Mouse (Mus musculus) stomach, embryonic 16.5 days (tissue): ENCODE data around the gene Ccdc148. TPM values are rescaled to one million over a fixed set of nuclear protein-coding genes. Genes with fewer than 3 reads are reported as not detected.

Source experiments
- ATAC-seq: fragments of 200-750 bp; cut with Nextera tagmentation; 2 replicates; pipeline ENCODE4 v1.8.0; 2017; ENCODE audit warnings: moderate number of reproducible peaks, moderate TSS enrichment; ENCODE audit not compliant: insufficient read depth, low FRiP score
- H3K27ac ChIP-seq: fragments of 300-500 bp; sonication (generic); 2 replicates; pipeline ENCODE4 v1.5.1; 2014; ENCODE audit warnings: low read length
- H3K27me3 ChIP-seq: fragments of 300-500 bp; sonication (generic); 2 replicates; pipeline ENCODE4 v1.6.1; 2014; ENCODE audit warnings: low read length, control low read depth, mixed read lengths; ENCODE audit not compliant: control insufficient read depth, insufficient read depth
- H3K36me3 ChIP-seq: fragments of 300-500 bp; sonication (generic); 2 replicates; pipeline ENCODE4 v1.6.1; 2014; ENCODE audit warnings: low read length; ENCODE audit not compliant: control insufficient read depth, insufficient read depth
- H3K4me1 ChIP-seq: fragments of 300-500 bp; sonication (generic); 2 replicates; pipeline ENCODE4 v1.6.1; 2014; ENCODE audit warnings: low read length, control low read depth, mixed read lengths; ENCODE audit not compliant: control insufficient read depth, insufficient read depth
- H3K4me2 ChIP-seq: fragments of 300-500 bp; sonication (generic); 2 replicates; pipeline ENCODE4 v1.6.1; 2014; ENCODE audit warnings: low read depth, low read length, mixed read lengths
- H3K4me3 ChIP-seq: fragments of 300-500 bp; sonication (generic); replicated peaks from 2 replicates; pipeline ENCODE4 v1.5.1; 2014; ENCODE audit warnings: mild to moderate bottlenecking, low read length
- H3K9ac ChIP-seq: fragments of 300-500 bp; sonication (generic); 2 replicates; pipeline ENCODE4 v1.6.1; 2014; ENCODE audit warnings: low read length
- H3K9me3 ChIP-seq: fragments of 300-500 bp; sonication (generic); replicated peaks from 2 replicates; pipeline ENCODE4 v1.6.1; 2016; ENCODE audit warnings: low read length, control low read depth; ENCODE audit not compliant: control insufficient read depth
- WGBS: fragments of 180-500 bp; shearing (Covaris S2); extraction: QIAGEN DNeasy Blood & Tissue Kit; methylation state at CpG from one replicate; pipeline ENCODE4 v1.1.7; 2014; 5-methylcytosine and 5-hydroxymethylcytosine counted together
- polyA plus RNA-seq: library from polyadenylated mRNA; unstranded; fragments of >200 nt; fragmentation: Nextera tagmentation; extraction: Ambion mirVana; gene quantifications from 2 replicates; pipeline ENCODE4 v1.2.1, GENCODE M21; 2015

Ccdc148 gene
- polyA plus RNA-seq, 1 experiment from 2014 or later, result 0.93 TPM

- WGBS, result 81% methylated on average over 3 of the region's 3 CpGs
- Histone ChIP-seq H3K27ac (no peak overlapping the region), H3K27me3 (no peaks in the 10 kb centered on the region), H3K9ac (no peak overlapping the region), H3K4me1 (peaks cover 5% of the 10 kb centered on the region), H3K4me3 (no peak overlapping the region), H3K36me3 (no peaks in the 10 kb centered on the region), H3K4me2 (no peak overlapping the region), H3K9me3 (no peaks in the 10 kb centered on the region)
- no peak for ATAC-seq
Observed at GRCm38 (mm10) chr2:58778986-58779495, 381.4 kb downstream of the Ccdc148 start.

GRCm38 (mm10) chr2:58773833-58774232 is 386.6 kb downstream of the Ccdc148 start:
- Histone ChIP-seq H3K4me3 (no peak overlapping the region), H3K9ac (no peak overlapping the region), H3K4me1 (no peaks in the 10 kb centered on the region), H3K4me2 (no peak overlapping the region), H3K27me3 (no peaks in the 10 kb centered on the region), H3K27ac (no peak overlapping the region), H3K36me3 (no peaks in the 10 kb centered on the region), H3K9me3 (no peaks in the 10 kb centered on the region)
- no peak for ATAC-seq
- 86% methylated on average over 9 of the region's 9 CpGs for WGBS

Other genes with a start within 250 kb of the Ccdc148 start
- gene Pkp4, start 167 bp upstream of the Ccdc148 start, polyA plus RNA-seq, result 30.0 and 32.6 TPM in 2 replicates